Mouse (Mus musculus) ES-E14 (cell line): ENCODE measurements around the gene Sel1l. TPM values are rescaled to one million over a fixed set of nuclear protein-coding genes. Genes with fewer than 3 reads are reported as not detected.

ENCODE experiments used
- DNase-seq: peaks from one replicate; pipeline ENCODE4 v3.0.0-alpha.2; 2013; ENCODE audit warnings: low read depth, low spot score
- H3K27ac ChIP-seq: 2 replicates; pipeline ENCODE4 v1.5.1; 2012; ENCODE audit warnings: low read depth, mild to moderate bottlenecking, low read length, moderate library complexity, mixed read lengths; ENCODE audit not compliant: poor library complexity, insufficient read depth, severe bottlenecking
- H3K36me3 ChIP-seq: 2 replicates; pipeline ENCODE4 v1.6.1; 2012; ENCODE audit warnings: mild to moderate bottlenecking, low read length, moderate library complexity, mixed read lengths; ENCODE audit not compliant: control insufficient read depth, poor library complexity, insufficient read depth, severe bottlenecking
- H3K4me1 ChIP-seq, 2 experiments: fragments of 150-350 bp in 1 of 2; sonication (generic) in 1 of 2; 2 replicates each; pipeline ENCODE4 v1.6.1; 2012; ENCODE audit warnings: low read length in 2 of 2, mild to moderate bottlenecking in 1 of 2, mixed read lengths in 1 of 2; ENCODE audit not compliant: control insufficient read depth in 2 of 2, insufficient read depth in 2 of 2, poor library complexity in 1 of 2
- H3K4me3 ChIP-seq, 2 experiments: fragments of 150-350 bp in 1 of 2; sonication (generic) in 1 of 2; 2 replicates each; pipeline ENCODE4 v1.5.1; 2012; ENCODE audit warnings: low read length in 2 of 2, low read depth in 1 of 2, mild to moderate bottlenecking in 1 of 2, mixed read lengths in 1 of 2; ENCODE audit not compliant: insufficient read depth in 1 of 2, poor library complexity in 1 of 2, severe bottlenecking in 1 of 2
- H3K9ac ChIP-seq: 2 replicates; pipeline ENCODE4 v1.6.1; 2012; ENCODE audit warnings: low read depth, mild to moderate bottlenecking, low read length, mixed read lengths; ENCODE audit not compliant: poor library complexity, insufficient read depth, severe bottlenecking
- H3K9me3 ChIP-seq: fragments of 150-350 bp; sonication (generic); 2 replicates; pipeline ENCODE4 v1.6.1; 2012; ENCODE audit warnings: low read depth, mild to moderate bottlenecking, low read length; ENCODE audit not compliant: control insufficient read depth, insufficient read depth
- CHD2 ChIP-seq: IDR thresholded peaks from 2 replicates; pipeline ENCODE4 v1.6.1; 2014; ENCODE audit warnings: mild to moderate bottlenecking, low read depth, low read length, inconsistent platforms
- HCFC1 ChIP-seq: IDR thresholded peaks from 2 replicates; pipeline ENCODE4 v1.6.1; 2012; ENCODE audit warnings: low read length, inconsistent platforms, borderline replicate concordance; ENCODE audit not compliant: insufficient read depth
- MAFK ChIP-seq: IDR thresholded peaks from 2 replicates; pipeline ENCODE4 v1.6.1; 2014; ENCODE audit warnings: mild to moderate bottlenecking, low read depth, low read length, inconsistent platforms; ENCODE audit not compliant: insufficient read depth
- ZC3H11A ChIP-seq: IDR thresholded peaks from 2 replicates; pipeline ENCODE4 v1.6.1; 2012; ENCODE audit warnings: low read depth, mild to moderate bottlenecking, inconsistent platforms, low read length, borderline replicate concordance
- ZNF384 ChIP-seq: IDR thresholded peaks from 2 replicates; pipeline ENCODE4 v1.6.1; 2012; ENCODE audit warnings: low read depth, low read length, inconsistent platforms
- in situ Hi-C, 2 experiments: fragments of 600-800 bp; cut with MboI; formaldehyde crosslinking; loops; one replicate each; pipeline ENCODE4 v1.15.1; 2025; ENCODE audit warnings: low sequenced_read_pairs in 2 of 2, inconsistent platforms in 1 of 2; ENCODE audit not compliant: unreplicated experiment in 2 of 2
- total RNA-seq: library from RNA; depleted of rRNA; stranded (reverse); fragments of 300-350 nt; gene quantifications from 2 replicates; pipeline ENCODE4 v1.2.3, GENCODE M21; 2012

Gene Sel1l
- total RNA-seq, 1 experiment = 64.6 TPM

DNA sequence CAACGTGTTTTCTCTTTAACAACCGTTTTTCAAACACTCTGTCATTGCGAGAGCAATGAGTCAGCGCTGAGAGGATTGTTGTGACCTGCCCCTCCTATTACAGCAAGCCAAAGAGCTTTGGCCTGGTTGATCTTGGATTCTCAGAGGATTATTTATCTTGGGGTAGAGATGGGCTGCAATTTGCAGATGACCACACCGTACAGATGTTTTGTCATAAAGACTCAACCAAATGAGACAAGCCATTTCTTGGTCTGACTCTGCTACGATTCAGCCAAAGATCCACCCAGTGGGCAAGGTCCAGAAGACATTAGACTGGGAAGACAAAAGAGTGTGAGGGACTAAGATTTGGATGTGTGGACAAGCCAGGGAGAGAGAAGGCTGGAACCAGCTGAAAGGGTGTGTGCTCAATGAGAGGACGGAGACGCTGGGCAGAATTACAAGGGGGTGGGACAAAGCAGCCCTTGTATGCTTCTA is 74.1 kb downstream of the Sel1l start:
- Histone ChIP-seq H3K36me3 (no peaks in the 10 kb centered on the region), H3K9ac (no peak overlapping the region), H3K4me1 (no peaks in the 10 kb centered on the region), H3K4me3 (no peak overlapping the region), H3K9me3 (no peaks in the 10 kb centered on the region), H3K27ac (no peak overlapping the region)
- in situ Hi-C loops = loop anchor here (25.0 kb wide), 2 partner anchors 138 to 363 kb away; no protein-coding TSS in a partner anchor
- no peak for TF ChIP-seq ZNF384
- TF ChIP-seq MAFK = no peak
- no peak for TF ChIP-seq ZC3H11A
- TF ChIP-seq CHD2 = no peak
- TF ChIP-seq HCFC1 = no peak
- no peak for DNase-seq

DNA sequence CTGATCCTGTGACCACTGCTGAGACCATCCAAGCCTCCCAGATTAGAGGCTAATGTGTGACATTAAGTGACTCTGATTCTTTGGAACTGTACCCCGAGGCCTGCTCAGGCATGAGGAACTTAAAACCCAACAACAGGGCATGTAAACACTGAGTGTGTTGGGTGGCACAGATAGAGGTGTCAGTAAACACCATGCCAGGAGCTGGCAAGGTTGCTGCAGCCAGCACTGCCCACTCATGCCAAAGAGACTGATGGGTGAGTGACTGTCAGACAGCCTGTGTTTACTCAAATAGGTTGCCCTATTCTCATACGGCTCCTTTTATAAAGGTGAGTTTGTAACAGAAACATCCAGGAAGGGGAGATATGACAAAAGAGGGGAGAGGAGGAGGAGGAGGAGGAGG is 80.1 kb downstream of the Sel1l start:
- in situ Hi-C loops = no loop called here
- no peaks in the 10 kb centered on the region for H3K9me3 ChIP-seq
- H3K4me3 ChIP-seq = no peak overlapping the region
- DNase-seq = no peak
- no peak overlapping the region for H3K27ac ChIP-seq
- no peak for TF ChIP-seq HCFC1
- no peak for TF ChIP-seq ZC3H11A
- TF ChIP-seq CHD2 = no peak
- TF ChIP-seq MAFK = no peak
- no peak for TF ChIP-seq ZNF384
- peaks cover 0 to 8% of the 10 kb centered on the region in 2 experiments; a peak in 2 of 4 replicates for H3K4me1 ChIP-seq
- no peak overlapping the region for H3K9ac ChIP-seq
- no peaks in the 10 kb centered on the region; the same call in 1 of the 2 replicates for H3K36me3 ChIP-seq

DNA sequence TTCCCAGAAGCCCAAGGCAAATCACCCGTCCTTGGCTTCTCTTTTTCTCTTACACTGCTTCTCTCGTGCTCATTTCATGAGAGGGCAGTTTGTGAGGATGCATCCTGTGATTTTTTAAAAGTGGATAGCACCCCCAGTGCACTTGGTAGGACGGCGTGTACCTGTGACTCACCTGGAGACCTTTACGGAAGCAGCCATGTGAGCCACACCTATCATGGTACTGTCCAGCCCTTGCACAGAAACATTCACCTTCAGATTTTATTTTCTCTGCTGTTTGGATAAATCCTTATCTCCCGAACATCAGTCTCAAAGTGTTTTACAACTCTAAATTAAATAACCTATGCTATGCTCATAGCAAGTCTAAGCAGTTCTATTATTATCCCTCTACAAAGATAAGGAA is 80.8 kb downstream of the Sel1l start:
- H3K4me1 ChIP-seq = peaks cover 0 to 8% of the 10 kb centered on the region in 2 experiments; a peak in 2 of 4 replicates
- TF ChIP-seq MAFK (no peak), ZNF384 (no peak), ZC3H11A (no peak), CHD2 (no peak), HCFC1 (no peak)
- in situ Hi-C loops = no loop called here
- no peak overlapping the region for H3K4me3 ChIP-seq
- H3K36me3 ChIP-seq = no peaks in the 10 kb centered on the region; the same call in 1 of the 2 replicates
- no peaks in the 10 kb centered on the region for H3K9me3 ChIP-seq
- H3K9ac ChIP-seq = no peak overlapping the region
- DNase-seq = no peak
- H3K27ac ChIP-seq = no peak overlapping the region

DNA sequence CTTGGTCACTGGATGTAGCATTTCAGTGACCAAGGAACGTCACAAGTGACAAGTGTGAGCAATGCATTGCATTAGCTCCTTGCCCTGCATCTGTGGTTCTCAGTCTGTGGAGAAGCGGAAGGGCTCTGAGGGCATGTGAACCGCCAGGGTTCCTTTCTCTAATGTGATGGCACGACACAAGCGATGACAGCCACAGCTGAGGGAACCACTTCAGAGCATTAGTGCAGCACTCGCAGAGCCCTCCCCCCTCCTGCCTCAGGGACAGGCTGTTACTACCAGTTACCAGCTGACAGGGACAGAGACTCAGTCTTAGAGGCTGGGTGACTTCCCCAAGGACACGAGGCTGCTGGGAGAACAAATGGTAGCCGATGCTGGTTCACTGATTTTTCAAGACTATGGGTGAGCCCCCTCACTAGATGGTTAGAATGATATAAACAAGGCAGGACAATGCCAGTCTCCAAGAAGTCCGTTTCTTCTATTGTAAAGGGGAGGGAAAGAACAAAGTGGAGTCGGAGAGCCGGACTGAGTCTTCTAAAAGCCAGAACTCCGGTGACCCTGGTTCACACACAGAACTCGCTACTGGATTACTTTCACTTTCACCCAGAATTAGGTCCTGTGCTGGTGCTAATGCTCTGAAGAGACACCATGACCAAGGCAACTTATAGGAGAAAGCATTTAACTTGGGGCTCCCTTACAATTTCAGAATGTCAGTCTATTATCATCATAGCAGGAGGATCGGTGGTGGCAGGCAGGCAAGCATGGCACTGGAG is 82.4 kb downstream of the Sel1l start:
- in situ Hi-C loops = no loop called here
- H3K4me1 ChIP-seq = peaks cover 0 to 8% of the 10 kb centered on the region in 2 experiments; a peak in 2 of 4 replicates
- H3K4me3 ChIP-seq = no peak overlapping the region
- no peak for DNase-seq
- H3K36me3 ChIP-seq = no peaks in the 10 kb centered on the region; the same call in 1 of the 2 replicates
- no peak for TF ChIP-seq ZC3H11A
- TF ChIP-seq MAFK = no peak
- no peak for TF ChIP-seq HCFC1
- TF ChIP-seq CHD2 = no peak
- no peak for TF ChIP-seq ZNF384
- no peak overlapping the region for H3K27ac ChIP-seq
- H3K9ac ChIP-seq = no peak overlapping the region
- no peaks in the 10 kb centered on the region for H3K9me3 ChIP-seq
